Comparison of ENCODE assay signal across 10 mouse cellular contexts in the genomic region with DNA sequence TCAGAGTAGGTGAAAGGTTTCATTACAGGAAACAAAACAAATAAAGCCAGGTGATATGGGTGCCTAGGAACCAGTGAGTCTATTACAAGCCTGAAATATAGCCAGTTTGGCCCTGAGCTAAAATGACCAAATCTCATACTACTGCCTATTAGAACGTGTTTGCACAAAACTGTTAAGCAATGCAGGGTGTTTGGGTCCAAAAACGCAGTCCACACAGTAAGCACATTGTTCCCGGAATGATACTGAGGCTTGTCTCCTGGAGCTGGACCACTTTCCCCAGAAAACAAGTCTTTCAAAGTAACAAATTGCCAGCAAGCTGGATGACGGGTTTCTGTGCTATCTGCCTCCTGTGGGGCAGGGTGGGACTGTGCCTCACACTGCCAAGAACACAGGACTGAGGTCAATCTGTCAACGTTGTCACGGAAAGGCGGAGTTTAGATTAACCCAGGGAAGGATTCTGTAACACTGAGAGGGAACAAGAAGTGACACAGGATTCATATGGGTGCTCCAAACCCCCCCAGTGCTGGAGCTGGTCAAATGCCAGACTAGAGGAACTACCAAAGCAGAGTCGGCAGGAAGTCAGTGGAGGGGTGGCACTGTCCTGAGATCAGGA.
A peak's percentile ranks its signal among the peaks of the same experiment; 100 is the strongest.
DNase-seq lines count a peak whose midpoint lies in the region; ATAC-seq and TF ChIP-seq lines count a peak whose summit lies in the region.
"Had no signal": no experiment of that assay in that cellular context is flagged by ENCODE, and none has a peak within 500 bp of the region (broad histone marks: within the 10 kb centered on the region; RNA-seq: fewer than 3 reads in every experiment).

No protein-coding gene starts in this region.

- 54% methylated on average over 8 of the region's 8 CpGs for WGBS in kidney, embryonic 16.5 days
- 70% methylated on average over 8 of the region's 8 CpGs for WGBS in kidney, embryonic 14.5 days
- WGBS in heart, embryonic 15.5 days, result 36% methylated on average over 8 of the region's 8 CpGs
- WGBS in hindbrain, embryonic 16.5 days, result 57% methylated on average over 8 of the region's 8 CpGs

- no peak for TF ChIP-seq CTCF in brain, embryonic 14.5 days (IDR thresholded peaks at IDR 0.05; ENCODE audit: borderline replicate concordance, extremely low read depth, insufficient read depth, insufficient read length)

- no peak for TF ChIP-seq POLR2A in brain, embryonic 14.5 days (IDR thresholded peaks at IDR 0.05; ENCODE audit: borderline replicate concordance, extremely low read depth, insufficient read depth, insufficient read length, poor library complexity, severe bottlenecking)

- intact Hi-C loops in left cerebral cortex, postnatal 25 days (cut with DNase I), result no loop called here

- H3K4me1 ChIP-seq in kidney, embryonic 16.5 days (ENCODE audit: insufficient read depth, low read length), result peaks cover 7% of the 10 kb centered on the region; the same call in 1 of the 2 replicates
- H3K4me1 ChIP-seq in kidney, embryonic 14.5 days (ENCODE audit: control insufficient read depth, insufficient read depth, low read length), result 0 out of 2 replicates have a peak, but pooled peaks cover 3% of the 10 kb centered on the region
- H3K4me1 ChIP-seq in heart, embryonic 15.5 days (replicated peaks), result peaks cover 20% of the 10 kb centered on the region
- H3K4me1 ChIP-seq in hindbrain, embryonic 16.5 days (ENCODE audit: control insufficient read depth, insufficient read depth, low read depth, low read length), result peaks cover 3% of the 10 kb centered on the region; the same call in 1 of the 2 replicates
- H3K4me1 ChIP-seq: neural tube, embryonic 12.5 days had no signal

- no peak overlapping the region for H3K4me2 ChIP-seq in kidney, embryonic 16.5 days (replicated peaks; ENCODE audit: low read depth, low read length)
- no peak overlapping the region for H3K4me2 ChIP-seq in kidney, embryonic 14.5 days (replicated peaks; ENCODE audit: low read depth, low read length)
- no peak overlapping the region for H3K4me2 ChIP-seq in heart, embryonic 15.5 days
- no peak overlapping the region for H3K4me2 ChIP-seq in hindbrain, embryonic 16.5 days (ENCODE audit: low read length)
- H3K4me2 ChIP-seq: neural tube, embryonic 12.5 days had no signal

- no peaks in the 10 kb centered on the region for H3K27me3 ChIP-seq in kidney, embryonic 16.5 days (ENCODE audit: insufficient read depth, low read length)
- no peaks in the 10 kb centered on the region for H3K27me3 ChIP-seq in kidney, embryonic 14.5 days (ENCODE audit: control insufficient read depth, insufficient read depth, low read length)
- no peaks in the 10 kb centered on the region for H3K27me3 ChIP-seq in heart, embryonic 15.5 days
- no peaks in the 10 kb centered on the region for H3K27me3 ChIP-seq in hindbrain, embryonic 16.5 days (replicated peaks; ENCODE audit: control insufficient read depth, insufficient read depth, low read length)
- H3K27me3 ChIP-seq: neural tube, embryonic 12.5 days had no signal

- H3K9me3 ChIP-seq in kidney, embryonic 16.5 days (ENCODE audit: low read length), result no peaks in the 10 kb centered on the region
- no peaks in the 10 kb centered on the region for H3K9me3 ChIP-seq in kidney, embryonic 14.5 days (ENCODE audit: control insufficient read depth, low read length)
- H3K9me3 ChIP-seq in heart, embryonic 15.5 days (replicated peaks), result no peaks in the 10 kb centered on the region
- H3K9me3 ChIP-seq in hindbrain, embryonic 16.5 days (ENCODE audit: control insufficient read depth, low read length), result no peaks in the 10 kb centered on the region
- H3K9me3 ChIP-seq: neural tube, embryonic 12.5 days had no signal

- ATAC-seq in kidney, embryonic 16.5 days (ENCODE audit: low FRiP score, low TSS enrichment), result no peak
- no peak for ATAC-seq in kidney, embryonic 14.5 days (ENCODE audit: low FRiP score, low TSS enrichment)
- peak; percentile 73 for ATAC-seq in heart, embryonic 15.5 days (replicated peaks; ENCODE audit: insufficient number of reproducible peaks, insufficient read depth, low FRiP score, low read depth)
- no peak for ATAC-seq in hindbrain, embryonic 16.5 days
- ATAC-seq: inflammation-experienced regulatory T-cells, adult 6 months had no signal

- H3K4me3 ChIP-seq in kidney, embryonic 16.5 days (ENCODE audit: low read length), result no peak overlapping the region
- H3K4me3 ChIP-seq in kidney, embryonic 14.5 days (ENCODE audit: low read length), result no peak overlapping the region
- H3K4me3 ChIP-seq in heart, embryonic 15.5 days, result no peak overlapping the region
- no peak overlapping the region for H3K4me3 ChIP-seq in hindbrain, embryonic 16.5 days (ENCODE audit: low read length)
- H3K4me3 ChIP-seq: neural tube, embryonic 12.5 days had no signal

- H3K9ac ChIP-seq in kidney, embryonic 16.5 days (replicated peaks; ENCODE audit: low read length), result no peak overlapping the region
- no peak overlapping the region for H3K9ac ChIP-seq in kidney, embryonic 14.5 days (ENCODE audit: low read depth, low read length)
- no peak overlapping the region for H3K9ac ChIP-seq in heart, embryonic 15.5 days
- no peak overlapping the region for H3K9ac ChIP-seq in hindbrain, embryonic 16.5 days (ENCODE audit: low read depth, low read length)
- H3K9ac ChIP-seq: neural tube, embryonic 12.5 days had no signal

- H3K27ac ChIP-seq in kidney, embryonic 16.5 days (ENCODE audit: low read length), result peak overlapping the region; percentile 16; the same call in 1 of the 2 replicates
- no peak overlapping the region for H3K27ac ChIP-seq in kidney, embryonic 14.5 days (ENCODE audit: low read depth, low read length)
- H3K27ac ChIP-seq in heart, embryonic 15.5 days, result peak overlapping the region; percentile 28; the same call in 1 of the 2 replicates
- H3K27ac ChIP-seq in hindbrain, embryonic 16.5 days (ENCODE audit: low read depth, low read length), result no peak overlapping the region
- H3K27ac ChIP-seq: neural tube, embryonic 12.5 days had no signal

- DNase-seq in brain, embryonic 14.5 days (ENCODE audit: low read depth), result peak; percentile 19
- peak; percentile 45 for DNase-seq in lung, postnatal 36 days
- no peak for DNase-seq in spleen, adult 18-20 months
- DNase-seq in left cerebral cortex, postnatal 25 days (ENCODE audit: low spot score in 2 of 2), result no peak

- no peaks in the 10 kb centered on the region for H3K36me3 ChIP-seq in kidney, embryonic 16.5 days (ENCODE audit: insufficient read depth, low read length)
- H3K36me3 ChIP-seq in kidney, embryonic 14.5 days (ENCODE audit: control insufficient read depth, insufficient read depth, low read length), result no peaks in the 10 kb centered on the region
- H3K36me3 ChIP-seq in heart, embryonic 15.5 days, result no peaks in the 10 kb centered on the region
- no peaks in the 10 kb centered on the region for H3K36me3 ChIP-seq in hindbrain, embryonic 16.5 days (ENCODE audit: control insufficient read depth, insufficient read depth, low read length)
- H3K36me3 ChIP-seq: neural tube, embryonic 12.5 days had no signal

Comparison
In these comparisons a context has a peak if more than half of its experiments do, and no peak if none do; other contexts are left out.
1. H3K27ac ChIP-seq: peak in kidney, embryonic 16.5 days (single experiment) and heart, embryonic 15.5 days (single experiment); none in kidney, embryonic 14.5 days (single experiment) and hindbrain, embryonic 16.5 days (single experiment).
2. DNase-seq: peak in brain, embryonic 14.5 days (single experiment) and lung, postnatal 36 days (single experiment); none in spleen, adult 18-20 months (0 of 2) and left cerebral cortex, postnatal 25 days (0 of 2).